Comparison of ENCODE assay signal across 8 mouse cellular contexts in genomic region chr6:49217581-49218274, GRCm38 (mm10). TPM values are rescaled to one million over a fixed set of nuclear protein-coding genes. Genes with fewer than 3 reads are reported as not detected.
DNase-seq lines count a peak whose midpoint lies in the region; ATAC-seq and TF ChIP-seq lines count a peak whose summit lies in the region.

No protein-coding gene starts in this region.

- H3K9me3 ChIP-seq in CH12.LX (replicated peaks; ENCODE audit: low read length) = no peaks in the 10 kb centered on the region
- no peaks in the 10 kb centered on the region for H3K9me3 ChIP-seq in embryonic facial prominence, embryonic 15.5 days (replicated peaks)
- H3K9me3 ChIP-seq in limb, embryonic 15.5 days = no peaks in the 10 kb centered on the region
- H3K9me3 ChIP-seq in midbrain, postnatal 0 days (ENCODE audit: low read length) = no peaks in the 10 kb centered on the region
- H3K9me3 ChIP-seq in stomach, embryonic 16.5 days (replicated peaks; ENCODE audit: control insufficient read depth, low read length) = no peaks in the 10 kb centered on the region

- peak; percentile 81 for TF ChIP-seq POLR2A in CH12.LX (IDR thresholded peaks at IDR 0.05; ENCODE audit: low read depth, low read length)

- in situ Hi-C loops in CH12.LX (cut with MboI; ENCODE audit: low pct_ligation_motif_present, low pct_unique_long_range_greater_than_20kb, low sequenced_read_pairs) = no loop called here

- peak overlapping the region; percentile 84 for H3K9ac ChIP-seq in CH12.LX (ENCODE audit: insufficient read depth, low read depth)
- H3K9ac ChIP-seq in embryonic facial prominence, embryonic 15.5 days = peak overlapping the region; percentile 49
- H3K9ac ChIP-seq in limb, embryonic 15.5 days = peak overlapping the region; percentile 33; the same call in 1 of the 2 replicates
- H3K9ac ChIP-seq in midbrain, postnatal 0 days (replicated peaks; ENCODE audit: low read length, poor library complexity, severe bottlenecking) = no peak overlapping the region
- peak overlapping the region; percentile 85 for H3K9ac ChIP-seq in stomach, embryonic 16.5 days (ENCODE audit: low read length)

- H3K79me2 ChIP-seq in CH12.LX (replicated peaks; ENCODE audit: control insufficient read depth, extremely low read depth, insufficient read depth, poor library complexity, severe bottlenecking) = peaks cover 17% of the 10 kb centered on the region

- H3K4me3 ChIP-seq in CH12.LX (replicated peaks in 1 of 3; ENCODE audit: low read depth in 2 of 3, low read length in 2 of 3, poor library complexity in 1 of 3) = peak overlapping the region; percentile 64 to 83 (median 74)
- peak overlapping the region; percentile 63 for H3K4me3 ChIP-seq in embryonic facial prominence, embryonic 15.5 days (replicated peaks)
- peak overlapping the region; percentile 56 for H3K4me3 ChIP-seq in limb, embryonic 15.5 days
- H3K4me3 ChIP-seq in midbrain, postnatal 0 days (ENCODE audit: low read depth, low read length) = peak overlapping the region; percentile 35
- H3K4me3 ChIP-seq in stomach, embryonic 16.5 days (replicated peaks; ENCODE audit: low read length) = peak overlapping the region; percentile 75
- no peak overlapping the region for H3K4me3 ChIP-seq in layer of hippocampus, adult 2 months

- DNase-seq in CH12.LX (ENCODE audit: extremely low read depth) (peak; percentile 98), adipocyte (ENCODE audit: low spot score) (peak; percentile 94)
- DNase-seq in heart, postnatal 4 days = peak; percentile 95
- peak; percentile 96 for DNase-seq in midbrain, postnatal 0 days (ENCODE audit: low spot score)
- DNase-seq in layer of hippocampus, adult 2 months (ENCODE audit: low spot score in 2 of 2) = no peak

- WGBS in embryonic facial prominence, embryonic 15.5 days = under 1% methylated on average over 56 of the region's 56 CpGs
- WGBS in limb, embryonic 15.5 days = under 1% methylated on average over 56 of the region's 56 CpGs
- under 1% methylated on average over 56 of the region's 56 CpGs for WGBS in midbrain, postnatal 0 days
- WGBS in stomach, embryonic 16.5 days = under 1% methylated on average over 56 of the region's 56 CpGs

- peaks cover 7% of the 10 kb centered on the region for H3K27me3 ChIP-seq in CH12.LX (replicated peaks)
- no peaks in the 10 kb centered on the region for H3K27me3 ChIP-seq in embryonic facial prominence, embryonic 15.5 days
- no peaks in the 10 kb centered on the region for H3K27me3 ChIP-seq in limb, embryonic 15.5 days
- H3K27me3 ChIP-seq in midbrain, postnatal 0 days (ENCODE audit: insufficient read depth, low read length) = peaks cover 10% of the 10 kb centered on the region; the same call in 1 of the 2 replicates
- no peaks in the 10 kb centered on the region for H3K27me3 ChIP-seq in stomach, embryonic 16.5 days (ENCODE audit: control insufficient read depth, insufficient read depth, low read length)

- H3K36me3 ChIP-seq in CH12.LX (replicated peaks in 1 of 2; ENCODE audit: control insufficient read depth in 1 of 2, insufficient read depth in 1 of 2, low read length in 1 of 2) = no peaks in the 10 kb centered on the region
- H3K36me3 ChIP-seq in embryonic facial prominence, embryonic 15.5 days = no peaks in the 10 kb centered on the region
- H3K36me3 ChIP-seq in limb, embryonic 15.5 days = no peaks in the 10 kb centered on the region
- H3K36me3 ChIP-seq in midbrain, postnatal 0 days (ENCODE audit: insufficient read depth, low read length) = no peaks in the 10 kb centered on the region
- no peaks in the 10 kb centered on the region for H3K36me3 ChIP-seq in stomach, embryonic 16.5 days (ENCODE audit: control insufficient read depth, insufficient read depth, low read length)

- H3K4me1 ChIP-seq in CH12.LX (ENCODE audit: control insufficient read depth in 1 of 2, insufficient read depth in 2 of 2) = peaks cover 0 to 8% of the 10 kb centered on the region in 2 experiments; a peak in 2 of 4 replicates
- peaks cover 14% of the 10 kb centered on the region for H3K4me1 ChIP-seq in embryonic facial prominence, embryonic 15.5 days
- H3K4me1 ChIP-seq in limb, embryonic 15.5 days = peaks cover 12% of the 10 kb centered on the region
- no peaks in the 10 kb centered on the region for H3K4me1 ChIP-seq in midbrain, postnatal 0 days (ENCODE audit: insufficient read depth, low read length)
- H3K4me1 ChIP-seq in stomach, embryonic 16.5 days (ENCODE audit: control insufficient read depth, insufficient read depth, low read length) = peaks cover 6% of the 10 kb centered on the region

- no peak for TF ChIP-seq CTCF in CH12.LX (conservative IDR thresholded peaks at IDR 0.05 in 1 of 2, IDR thresholded peaks at IDR 0.05 in 1 of 2; ENCODE audit: low read depth in 2 of 2, low read length in 2 of 2)
- no peak for TF ChIP-seq CTCF in midbrain, postnatal 0 days (IDR thresholded peaks at IDR 0.05)
- TF ChIP-seq CTCF in layer of hippocampus, adult 2 months (conservative IDR thresholded peaks at IDR 0.05) = no peak

- H3K4me2 ChIP-seq in CH12.LX (ENCODE audit: insufficient read depth, low read depth, poor library complexity, severe bottlenecking) = peak overlapping the region; percentile 63
- H3K4me2 ChIP-seq in embryonic facial prominence, embryonic 15.5 days (replicated peaks) = peak overlapping the region; percentile 83
- H3K4me2 ChIP-seq in limb, embryonic 15.5 days = peak overlapping the region; percentile 82
- H3K4me2 ChIP-seq in midbrain, postnatal 0 days (ENCODE audit: low read depth, low read length, poor library complexity, severe bottlenecking) = peak overlapping the region; percentile 38
- peak overlapping the region; percentile 87 for H3K4me2 ChIP-seq in stomach, embryonic 16.5 days (ENCODE audit: low read depth, low read length)

- TF ChIP-seq RAD21 in CH12.LX (IDR thresholded peaks at IDR 0.05; ENCODE audit: low read depth, low read length) = no peak

- dilution Hi-C loops in CH12.LX (cut with MboI; ENCODE audit: extremely low pct_ligation_motif_present, extremely low pct_unique_long_range_greater_than_20kb, low sequenced_read_pairs) = no loop called here

- H3K27ac ChIP-seq in CH12.LX (ENCODE audit: insufficient read depth, low read depth) = peak overlapping the region; percentile 87
- H3K27ac ChIP-seq in embryonic facial prominence, embryonic 15.5 days (replicated peaks) = peak overlapping the region; percentile 93
- peak overlapping the region; percentile 91 for H3K27ac ChIP-seq in limb, embryonic 15.5 days
- peak overlapping the region; percentile 1; the same call in 1 of the 2 replicates for H3K27ac ChIP-seq in midbrain, postnatal 0 days (ENCODE audit: low read depth, low read length)
- H3K27ac ChIP-seq in stomach, embryonic 16.5 days (ENCODE audit: low read length) = peak overlapping the region; percentile 97
- H3K27ac ChIP-seq in layer of hippocampus, adult 2 months = no peak overlapping the region

- peak; percentile 94 for ATAC-seq in embryonic facial prominence, embryonic 15.5 days (ENCODE audit: insufficient number of reproducible peaks, low FRiP score, low TSS enrichment, low read depth)
- peak; percentile 93 for ATAC-seq in limb, embryonic 15.5 days (ENCODE audit: insufficient number of reproducible peaks, low FRiP score, low TSS enrichment, low read depth)
- ATAC-seq in midbrain, postnatal 0 days (ENCODE audit: low FRiP score) = peak; percentile 88
- peak; percentile 92 for ATAC-seq in stomach, embryonic 16.5 days (ENCODE audit: insufficient read depth, low FRiP score)

- TF ChIP-seq EP300 in CH12.LX (IDR thresholded peaks at IDR 0.05; ENCODE audit: low read length) = no peak

TF ChIP-seq in CH12.LX, 34 proteins besides CTCF, POLR2A, EP300 and RAD21:
- TF ChIP-seq SIN3A (IDR thresholded peaks at IDR 0.05; ENCODE audit: low read length) (no peak; the same call in 1 of the 2 replicates), CHD2 (IDR thresholded peaks at IDR 0.05; ENCODE audit: low read length) (peak; percentile 64; the same call in 1 of the 2 replicates), MYC (IDR thresholded peaks at IDR 0.05; ENCODE audit: low read depth, low read length) (no peak), BHLHE40 (IDR thresholded peaks at IDR 0.05; ENCODE audit: low read depth, low read length) (peak; percentile 53), E2F4 (IDR thresholded peaks at IDR 0.05; ENCODE audit: insufficient replicate concordance, low read depth, low read length) (peak; percentile 97; the same call in 1 of the 2 replicates), TBP (conservative IDR thresholded peaks at IDR 0.05; ENCODE audit: low read depth, low read length) (0 out of 2 replicates have a peak, but pooled peaks have one; percentile 76), MXI1 (IDR thresholded peaks at IDR 0.05; ENCODE audit: low read depth, low read length) (0 out of 2 replicates have a peak, but pooled peaks have one; percentile 2), USF2 (conservative IDR thresholded peaks at IDR 0.05; ENCODE audit: low read depth, low read length) (no peak), KAT2A (IDR thresholded peaks at IDR 0.05; ENCODE audit: insufficient replicate concordance, low read length) (no peak), NRF1 (IDR thresholded peaks at IDR 0.05; ENCODE audit: low read depth, low read length) (peak; percentile 65), UBTF (IDR thresholded peaks at IDR 0.05; ENCODE audit: low read depth, low read length) (peak; percentile 76)

RNA-seq across cellular contexts. Expression of gene Igf2bp3, which starts 3.0 kb away (rescaled TPM):
- total RNA-seq in CH12.LX (2012; rRNA removed) (18.4 TPM in 2 replicates), CH12.LX (2014; rRNA removed) (35.6 and 39.1 TPM in 2 replicates)
- polyA plus RNA-seq in CH12.LX (2012; ENCODE audit: insufficient read length, low read depth) = 22.0 and 23.1 TPM in 2 replicates
- 46.1 and 48.8 TPM in 2 replicates for polyA plus RNA-seq in embryonic facial prominence, embryonic 15.5 days (2015; fragmentation: Nextera tagmentation; extraction: Ambion mirVana)
- 10 to 100 TPM; 17.2 to 18.5 TPM for total RNA-seq in heart, postnatal 4 days (2021)
- polyA plus RNA-seq in limb, embryonic 15.5 days (2015; fragmentation: Nextera tagmentation; extraction: Ambion mirVana) = 45.9 and 46.1 TPM in 2 replicates
- total RNA-seq in midbrain, postnatal 0 days (2014; rRNA removed) = 5.4 and 7.4 TPM in 2 replicates
- 8.8 and 10.6 TPM in 2 replicates for polyA plus RNA-seq in midbrain, postnatal 0 days (2015; fragmentation: Nextera tagmentation; extraction: Ambion mirVana)
- polyA plus RNA-seq in stomach, embryonic 16.5 days (2015; fragmentation: Nextera tagmentation; extraction: Ambion mirVana) = 47.0 and 53.6 TPM in 2 replicates
- not detected for total RNA-seq in layer of hippocampus, adult 2 months (2021)

RNA-seq across cellular contexts. Expression of gene Tra2a, which starts 46.1 kb away (rescaled TPM):
- total RNA-seq in CH12.LX (2012; rRNA removed) (55.4 and 78.8 TPM in 2 replicates), CH12.LX (2014; rRNA removed) (120 and 142 TPM in 2 replicates)
- polyA plus RNA-seq in CH12.LX (2012; ENCODE audit: insufficient read length, low read depth) = 95.1 and 103 TPM in 2 replicates
- 99.6 and 104 TPM in 2 replicates for polyA plus RNA-seq in embryonic facial prominence, embryonic 15.5 days (2015; fragmentation: Nextera tagmentation; extraction: Ambion mirVana)
- 10 to 100 TPM; 41.3 to 49.4 TPM for total RNA-seq in heart, postnatal 4 days (2021)
- 81.9 and 98.3 TPM in 2 replicates for polyA plus RNA-seq in limb, embryonic 15.5 days (2015; fragmentation: Nextera tagmentation; extraction: Ambion mirVana)
- total RNA-seq in midbrain, postnatal 0 days (2014; rRNA removed) = 66.9 and 70.7 TPM in 2 replicates
- 35.3 and 41.8 TPM in 2 replicates for polyA plus RNA-seq in midbrain, postnatal 0 days (2015; fragmentation: Nextera tagmentation; extraction: Ambion mirVana)
- polyA plus RNA-seq in stomach, embryonic 16.5 days (2015; fragmentation: Nextera tagmentation; extraction: Ambion mirVana) = 85.9 and 87.7 TPM in 2 replicates
- total RNA-seq in layer of hippocampus, adult 2 months (2021) = 10 to 100 TPM; 69.9 to 86.9 TPM

Comparison
In these comparisons a context has a peak if more than half of its experiments do, and no peak if none do; other contexts are left out.
1. DNase-seq: peak in CH12.LX (single experiment), adipocyte (single experiment), heart, postnatal 4 days (single experiment) and midbrain, postnatal 0 days (single experiment); none in layer of hippocampus, adult 2 months (0 of 2).
2. Peak in every context shown above with its lines, with median percentiles within 50 percentile points of each other: H3K4me2 ChIP-seq and ATAC-seq.